Comparison of ENCODE assay signal across 14 mouse cellular contexts in the genomic region with DNA sequence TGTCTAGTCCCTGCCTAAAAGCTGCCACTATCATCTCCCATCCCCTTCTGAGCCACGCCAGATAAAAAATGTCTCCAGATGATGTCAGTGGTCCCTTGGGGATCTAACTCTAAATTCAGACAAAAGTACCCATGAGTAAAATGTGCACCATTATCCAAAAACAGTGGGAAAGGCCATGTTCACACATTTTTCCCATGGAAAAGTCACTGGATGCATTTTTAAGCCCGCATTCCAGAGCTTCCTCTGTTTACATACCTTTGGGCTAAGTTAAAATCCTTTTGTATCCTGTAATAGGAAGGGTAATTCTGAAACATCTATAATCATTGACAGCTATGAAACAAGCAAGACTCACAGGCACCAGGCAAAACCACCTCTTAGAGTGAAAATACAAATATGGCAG.
"Had no signal": no experiment of that assay in that cellular context is flagged by ENCODE, and none has a peak within 500 bp of the region (broad histone marks: within the 10 kb centered on the region; RNA-seq: fewer than 3 reads in every experiment).

No protein-coding gene starts in this region.

- DNase-seq: lung, adult 2 months; lung, postnatal 14 days; lung, postnatal 36 days; right cerebral cortex, postnatal 14 days; thymus, adult 2 months; thymus, postnatal 25 days; thymus, postnatal 4 days had no signal

- ATAC-seq: lung, postnatal 0 days; midbrain, embryonic 13.5 days; midbrain, embryonic 15.5 days had no signal

- H3K27me3 ChIP-seq: lung, embryonic 15.5 days; megakaryocyte, embryonic 14.5 days; midbrain, embryonic 13.5 days; midbrain, embryonic 15.5 days; neural tube, embryonic 12.5 days; stomach, embryonic 15.5 days had no signal
